Mouse (Mus musculus) lung, postnatal 10 days (tissue): ENCODE results near the gene Cyren.

ENCODE experiments used
- DNase-seq: peaks from one replicate; pipeline ENCODE4 v3.0.0; 2021

The Cyren gene

GRCm38 (mm10) chr6:34899127-34899526 is 21.3 kb upstream of the Cyren start:
- no peak for DNase-seq

GRCm38 (mm10) chr6:34896168-34896780 is 18.4 kb upstream of the Cyren start:
- DNase-seq, result no peak

- DNase-seq, result no peak
Measured at GRCm38 (mm10) chr6:34895569-34895968, 17.7 kb upstream of the Cyren start.

- no peak for DNase-seq
Measured at GRCm38 (mm10) chr6:34889185-34889584, 11.3 kb upstream of the Cyren start.

GRCm38 (mm10) chr6:34887131-34887850 is 9.4 kb upstream of the Cyren start:
- DNase-seq, result no peak

- DNase-seq, result no peak
Measured at GRCm38 (mm10) chr6:34884724-34885123, 6.9 kb upstream of the Cyren start.

GRCm38 (mm10) chr6:34879911-34880475 is 2.1 kb upstream of the Cyren start:
- DNase-seq, result peak; percentile 70

- DNase-seq, result no peak
Measured at GRCm38 (mm10) chr6:34879101-34879740, 1.4 kb upstream of the Cyren start.

GRCm38 (mm10) chr6:34876835-34877156 is 1.1 kb downstream of the Cyren start:
- DNase-seq, result no peak

- peak; percentile 49 for DNase-seq
Measured at GRCm38 (mm10) chr6:34875966-34876834, 1.7 kb downstream of the Cyren start.

- no peak for DNase-seq
Measured at GRCm38 (mm10) chr6:34875268-34875761, 2.5 kb downstream of the Cyren start.

GRCm38 (mm10) chr6:34874101-34874921 is 3.5 kb downstream of the Cyren start:
- peak; percentile 84 for DNase-seq

- no peak for DNase-seq
Measured at GRCm38 (mm10) chr6:34872871-34873270, 5.0 kb downstream of the Cyren start.

- no peak for DNase-seq
Measured at GRCm38 (mm10) chr6:34871929-34872328, 5.9 kb downstream of the Cyren start.

- DNase-seq, result no peak
Measured at GRCm38 (mm10) chr6:34870724-34871123, 7.1 kb downstream of the Cyren start.

GRCm38 (mm10) chr6:34870136-34870535 is 7.7 kb downstream of the Cyren start:
- DNase-seq, result no peak

GRCm38 (mm10) chr6:34869225-34869915 is 8.5 kb downstream of the Cyren start:
- DNase-seq, result peak; percentile 72

GRCm38 (mm10) chr6:34868507-34869217 is 9.2 kb downstream of the Cyren start:
- DNase-seq, result no peak

GRCm38 (mm10) chr6:34867995-34868350 is 9.9 kb downstream of the Cyren start:
- no peak for DNase-seq

GRCm38 (mm10) chr6:34867301-34867994 is 10.4 kb downstream of the Cyren start:
- DNase-seq, result no peak
